Mouse (Mus musculus): ENCODE data around the gene Rbp4. TPM values are rescaled to one million over a fixed set of nuclear protein-coding genes. Genes with fewer than 3 reads are reported as not detected.

The Rbp4 gene
- total and polyA plus RNA-seq, 3 experiments, result not detected

DNA sequence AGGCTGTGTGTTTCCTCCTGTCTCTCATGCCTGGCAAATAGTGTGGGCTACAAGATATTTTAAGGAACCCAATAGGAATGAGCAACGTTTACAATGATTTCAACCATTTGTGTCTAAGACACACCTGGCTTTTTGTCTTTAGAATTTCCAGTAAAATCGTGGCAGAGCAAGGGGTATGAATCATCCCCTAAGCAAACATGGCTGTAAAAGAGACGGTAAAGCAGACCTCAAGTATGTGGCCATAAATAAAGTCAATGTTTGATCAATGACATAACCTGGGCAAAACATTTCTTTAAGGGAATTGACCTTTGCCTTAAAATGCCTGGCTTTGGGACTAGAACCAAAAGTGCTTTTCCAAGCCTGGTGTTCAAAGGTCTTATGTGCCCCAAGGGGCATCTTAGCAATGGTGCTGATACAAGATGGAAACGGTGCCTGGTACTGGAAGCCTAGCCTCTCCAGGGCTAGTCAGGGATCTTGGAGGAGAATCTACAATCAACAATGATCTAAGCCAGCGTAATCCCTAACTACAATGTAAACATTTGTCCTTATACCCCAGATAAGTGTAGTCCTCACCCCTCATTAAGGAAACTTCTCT is 42.1 kb downstream of the Rbp4 start:
- H3K36me3 ChIP-seq (ENCODE audit: control insufficient read depth in 1 of 2, insufficient read depth in 2 of 2, low read length in 2 of 2), result no peaks in the 10 kb centered on the region
- no peaks in the 10 kb centered on the region for H3K9me3 ChIP-seq (replicated peaks; ENCODE audit: insufficient read depth, low read length)
- no peaks in the 10 kb centered on the region for H3K4me1 ChIP-seq (ENCODE audit: control insufficient read depth in 1 of 2, insufficient read depth in 2 of 2, low read length in 2 of 2)
- no peak overlapping the region for H3K4me3 ChIP-seq (ENCODE audit: control insufficient read depth in 1 of 2, insufficient read depth in 1 of 2, low read depth in 2 of 2, low read length in 2 of 2)
- no peaks in the 10 kb centered on the region for H3K79me2 ChIP-seq (ENCODE audit: control insufficient read depth, insufficient read depth, low read length, poor library complexity)
- no peak overlapping the region for H3K9ac ChIP-seq (ENCODE audit: control insufficient read depth, low read depth, low read length, poor library complexity, severe bottlenecking)
- DNase-seq (ENCODE audit: low read depth, low spot score), result no peak
- no peak overlapping the region for H3K27ac ChIP-seq (ENCODE audit: control insufficient read depth, low read depth, low read length)
- peaks cover 0 to 2% of the 10 kb centered on the region in 2 experiments; a peak in 1 of 4 replicates for H3K27me3 ChIP-seq (ENCODE audit: control insufficient read depth in 1 of 2, insufficient read depth in 2 of 2, low read length in 2 of 2)
- TF ChIP-seq SIN3A (IDR thresholded peaks at IDR 0.05; ENCODE audit: low read length) (no peak), ZKSCAN1 (IDR thresholded peaks at IDR 0.05; ENCODE audit: low read depth, low read length) (no peak), GATA1 (IDR thresholded peaks at IDR 0.05; ENCODE audit: low read depth, low read length) (no peak), JUND (IDR thresholded peaks at IDR 0.05; ENCODE audit: low read depth, low read length) (no peak), GABPA (IDR thresholded peaks at IDR 0.05; ENCODE audit: low read depth, low read length) (no peak)

DNA sequence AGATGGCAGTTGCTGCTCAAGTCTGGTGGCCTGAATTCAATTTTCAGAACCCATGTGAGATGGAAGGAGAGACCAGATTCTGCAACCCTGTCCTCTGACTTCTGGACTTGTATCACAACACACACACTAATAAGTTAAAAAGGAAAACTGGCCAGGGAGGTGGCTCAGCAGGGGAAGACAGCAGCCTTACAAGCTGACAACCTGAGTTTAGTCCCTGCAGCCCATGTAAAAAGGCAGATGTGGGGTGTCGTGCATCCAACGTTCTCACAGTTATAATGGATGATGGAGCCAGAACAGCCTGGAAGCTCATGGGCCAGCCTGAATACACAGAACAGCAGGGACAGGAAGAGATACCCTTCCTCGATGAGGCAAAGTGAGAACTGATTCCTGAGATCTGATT is 43.7 kb downstream of the Rbp4 start:
- TF ChIP-seq SIN3A (IDR thresholded peaks at IDR 0.05; ENCODE audit: low read length), result no peak
- no peak for TF ChIP-seq RCOR1 (IDR thresholded peaks at IDR 0.05; ENCODE audit: low read depth, low read length)
- TF ChIP-seq CHD1 (IDR thresholded peaks at IDR 0.05; ENCODE audit: low read depth, low read length), result no peak
- no peak for TF ChIP-seq SMC3 (IDR thresholded peaks at IDR 0.05; ENCODE audit: low read depth, low read length)
- no peak for TF ChIP-seq GATA1 (IDR thresholded peaks at IDR 0.05; ENCODE audit: low read depth, low read length)
- TF ChIP-seq RAD21 (IDR thresholded peaks at IDR 0.05; ENCODE audit: low read depth, low read length), result no peak
- no peak for TF ChIP-seq MAX (IDR thresholded peaks at IDR 0.05; ENCODE audit: low read length)
- no peak for TF ChIP-seq ELF1 (IDR thresholded peaks at IDR 0.05; ENCODE audit: low read depth, low read length)
- no peak for TF ChIP-seq MAFK (IDR thresholded peaks at IDR 0.05; ENCODE audit: borderline replicate concordance, low read depth, low read length)
- no peak for TF ChIP-seq BHLHE40 (IDR thresholded peaks at IDR 0.05; ENCODE audit: borderline replicate concordance, low read depth, low read length)
- TF ChIP-seq GABPA (IDR thresholded peaks at IDR 0.05; ENCODE audit: low read depth, low read length), result no peak
- Histone ChIP-seq H3K4me1 (ENCODE audit: control insufficient read depth in 1 of 2, insufficient read depth in 2 of 2, low read length in 2 of 2) (no peaks in the 10 kb centered on the region), H3K27ac (ENCODE audit: control insufficient read depth, low read depth, low read length) (no peak overlapping the region), H3K36me3 (ENCODE audit: control insufficient read depth in 1 of 2, insufficient read depth in 2 of 2, low read length in 2 of 2) (no peaks in the 10 kb centered on the region), H3K27me3 (ENCODE audit: control insufficient read depth in 1 of 2, insufficient read depth in 2 of 2, low read length in 2 of 2) (peaks cover 0 to 2% of the 10 kb centered on the region in 2 experiments; a peak in 1 of 4 replicates), H3K9ac (ENCODE audit: control insufficient read depth, low read depth, low read length, poor library complexity, severe bottlenecking) (no peak overlapping the region), H3K9me3 (replicated peaks; ENCODE audit: insufficient read depth, low read length) (no peaks in the 10 kb centered on the region), H3K79me2 (ENCODE audit: control insufficient read depth, insufficient read depth, low read length, poor library complexity) (no peaks in the 10 kb centered on the region), H3K4me3 (ENCODE audit: control insufficient read depth in 1 of 2, insufficient read depth in 1 of 2, low read depth in 2 of 2, low read length in 2 of 2) (no peak overlapping the region)
- no peak for DNase-seq (ENCODE audit: low read depth, low spot score)

DNA sequence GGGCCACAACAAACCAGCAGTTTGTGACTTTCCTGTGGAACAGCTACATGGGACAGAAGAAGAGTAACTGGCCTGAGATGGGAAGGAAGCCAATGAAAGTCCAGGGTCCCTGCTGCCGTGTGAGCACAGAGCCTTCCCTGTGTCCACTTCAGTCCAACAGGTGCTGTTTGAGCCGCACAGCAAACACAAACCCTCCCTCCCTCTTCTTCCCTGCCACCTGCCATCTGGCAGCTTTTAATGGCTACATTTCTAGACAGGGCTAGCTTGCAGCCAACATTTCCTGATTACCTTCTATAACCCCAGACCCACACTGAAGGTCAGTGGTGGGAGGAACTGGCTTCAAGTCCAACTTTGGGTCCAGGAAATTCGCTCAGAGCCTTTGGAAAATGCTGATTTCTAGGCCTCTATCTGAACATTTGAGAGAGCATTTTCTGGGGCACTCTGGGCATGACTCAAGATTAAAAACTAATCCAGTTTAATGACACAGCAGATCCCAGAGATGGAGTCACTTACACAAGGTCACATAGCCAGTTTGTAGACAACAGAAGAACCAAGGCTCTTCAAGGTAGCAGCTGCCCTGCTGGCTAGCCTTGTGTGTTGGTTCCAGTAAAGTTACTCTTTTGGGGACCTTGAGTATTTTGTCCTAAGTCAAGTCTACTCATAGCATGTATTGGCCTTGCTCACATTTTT is 47.1 kb downstream of the Rbp4 start:
- no peak for TF ChIP-seq USF1 (IDR thresholded peaks at IDR 0.05; ENCODE audit: low read depth, low read length)
- TF ChIP-seq ELF1 (IDR thresholded peaks at IDR 0.05; ENCODE audit: low read depth, low read length), result no peak

More for the DNA sequence above, 47.1 kb downstream of the Rbp4 start:
- H3K79me2 ChIP-seq (ENCODE audit: control insufficient read depth, insufficient read depth, low read length, poor library complexity), result no peaks in the 10 kb centered on the region
- no peak overlapping the region for H3K4me3 ChIP-seq (ENCODE audit: control insufficient read depth in 1 of 2, insufficient read depth in 1 of 2, low read depth in 2 of 2, low read length in 2 of 2)
- no peak overlapping the region for H3K9ac ChIP-seq (ENCODE audit: control insufficient read depth, low read depth, low read length, poor library complexity, severe bottlenecking)
- H3K27ac ChIP-seq (ENCODE audit: control insufficient read depth, low read depth, low read length), result no peak overlapping the region
- H3K27me3 ChIP-seq (ENCODE audit: control insufficient read depth in 1 of 2, insufficient read depth in 2 of 2, low read length in 2 of 2), result no peaks in the 10 kb centered on the region
- DNase-seq (ENCODE audit: low read depth, low spot score), result no peak
- peaks cover 0 to 2% of the 10 kb centered on the region in 2 experiments; a peak in 1 of 4 replicates for H3K36me3 ChIP-seq (ENCODE audit: control insufficient read depth in 1 of 2, insufficient read depth in 2 of 2, low read length in 2 of 2)
- no peaks in the 10 kb centered on the region for H3K4me1 ChIP-seq (ENCODE audit: control insufficient read depth in 1 of 2, insufficient read depth in 2 of 2, low read length in 2 of 2)
- H3K9me3 ChIP-seq (replicated peaks; ENCODE audit: insufficient read depth, low read length), result no peaks in the 10 kb centered on the region

Measured in MEL (cell line).